Mouse (Mus musculus): ENCODE measurements around the gene Dst. TPM values are rescaled to one million over a fixed set of nuclear protein-coding genes. Genes with fewer than 3 reads are reported as not detected.

Gene Dst
- total and polyA plus RNA-seq, 2 experiments from 2014 or later, result 21.7 to 106 TPM

- Histone ChIP-seq H3K27me3 (ENCODE audit: control insufficient read depth, insufficient read depth, low read length) (no peaks in the 10 kb centered on the region), H3K27ac (ENCODE audit: low read depth) (no peak overlapping the region), H3K9ac (replicated peaks; ENCODE audit: low read depth, low read length) (no peak overlapping the region), H3K4me2 (ENCODE audit: low read depth, low read length) (peak overlapping the region; percentile 97), H3K9me3 (replicated peaks; ENCODE audit: control insufficient read depth, low read length) (no peaks in the 10 kb centered on the region), H3K4me3 (ENCODE audit: low read depth, low read length) (peak overlapping the region; percentile 61; the same call in 1 of the 2 replicates), H3K4me1 (ENCODE audit: control insufficient read depth, insufficient read depth) (peaks cover 11% of the 10 kb centered on the region), H3K36me3 (replicated peaks; ENCODE audit: control insufficient read depth, insufficient read depth, low read length) (peaks cover 26% of the 10 kb centered on the region)
- ATAC-seq (ENCODE audit: insufficient read depth, low read depth) (no peak), DNase-seq (ENCODE audit: low spot score) (no peak)
- TF ChIP-seq EP300 (IDR thresholded peaks at IDR 0.05; ENCODE audit: low read depth) (no peak), CTCF (IDR thresholded peaks at IDR 0.05; ENCODE audit: low read depth) (no peak)
- 92% methylated on average over 6 of the region's 6 CpGs for WGBS
These were observed 330.2 kb downstream of the Dst start for GRCm38 (mm10) chr1:34238231-34238630.

GRCm38 (mm10) chr1:34244678-34245077, 336.7 kb downstream of the Dst start:
- H3K9ac ChIP-seq (replicated peaks; ENCODE audit: low read depth, low read length), result no peak overlapping the region
- TF ChIP-seq CTCF (IDR thresholded peaks at IDR 0.05; ENCODE audit: low read depth) (no peak), EP300 (IDR thresholded peaks at IDR 0.05; ENCODE audit: low read depth) (no peak)
- WGBS, result 51% methylated on average over 10 of the region's 10 CpGs
- no peak overlapping the region for H3K4me2 ChIP-seq (ENCODE audit: low read depth, low read length)
- DNase-seq (ENCODE audit: low spot score), result peak; percentile 59
- peak overlapping the region; percentile 80 for H3K27ac ChIP-seq (ENCODE audit: low read depth)
- peaks cover 12% of the 10 kb centered on the region for H3K4me1 ChIP-seq (ENCODE audit: control insufficient read depth, insufficient read depth)
- no peak overlapping the region for H3K4me3 ChIP-seq (ENCODE audit: low read depth, low read length)
- no peaks in the 10 kb centered on the region for H3K9me3 ChIP-seq (replicated peaks; ENCODE audit: control insufficient read depth, low read length)
- H3K27me3 ChIP-seq (ENCODE audit: control insufficient read depth, insufficient read depth, low read length), result no peaks in the 10 kb centered on the region
- ATAC-seq (ENCODE audit: insufficient read depth, low read depth), result peak; percentile 74
- peaks cover 59% of the 10 kb centered on the region for H3K36me3 ChIP-seq (replicated peaks; ENCODE audit: control insufficient read depth, insufficient read depth, low read length)

GRCm38 (mm10) chr1:34245951-34246641, 338.1 kb downstream of the Dst start:
- H3K36me3 ChIP-seq (replicated peaks; ENCODE audit: control insufficient read depth, insufficient read depth, low read length), result peaks cover 62% of the 10 kb centered on the region
- 75% methylated on average over 15 of the region's 15 CpGs for WGBS
- DNase-seq (ENCODE audit: low spot score), result no peak

GRCm38 (mm10) chr1:34246642-34246987, 338.6 kb downstream of the Dst start:
- WGBS, result 82% methylated on average over 8 of the region's 8 CpGs
- no peaks in the 10 kb centered on the region for H3K9me3 ChIP-seq (replicated peaks; ENCODE audit: control insufficient read depth, low read length)
- H3K27me3 ChIP-seq (ENCODE audit: control insufficient read depth, insufficient read depth, low read length), result no peaks in the 10 kb centered on the region
- H3K4me1 ChIP-seq (ENCODE audit: control insufficient read depth, insufficient read depth), result peaks cover 12% of the 10 kb centered on the region
- peaks cover 62% of the 10 kb centered on the region for H3K36me3 ChIP-seq (replicated peaks; ENCODE audit: control insufficient read depth, insufficient read depth, low read length)
- TF ChIP-seq CTCF (IDR thresholded peaks at IDR 0.05; ENCODE audit: low read depth) (no peak), EP300 (IDR thresholded peaks at IDR 0.05; ENCODE audit: low read depth) (no peak)
- no peak overlapping the region for H3K4me2 ChIP-seq (ENCODE audit: low read depth, low read length)
- H3K27ac ChIP-seq (ENCODE audit: low read depth), result peak overlapping the region; percentile 52
- no peak overlapping the region for H3K4me3 ChIP-seq (ENCODE audit: low read depth, low read length)
- DNase-seq (ENCODE audit: low spot score), result no peak
- H3K9ac ChIP-seq (replicated peaks; ENCODE audit: low read depth, low read length), result no peak overlapping the region
- peak; percentile 52 for ATAC-seq (ENCODE audit: insufficient read depth, low read depth)

More at GRCm38 (mm10) chr1:34245951-34246641, 338.1 kb downstream of the Dst start:
- no peaks in the 10 kb centered on the region for H3K27me3 ChIP-seq (ENCODE audit: control insufficient read depth, insufficient read depth, low read length)
- ATAC-seq (ENCODE audit: insufficient read depth, low read depth), result peak; percentile 42
- no peak overlapping the region for H3K4me2 ChIP-seq (ENCODE audit: low read depth, low read length)
- H3K4me3 ChIP-seq (ENCODE audit: low read depth, low read length), result no peak overlapping the region
- peaks cover 12% of the 10 kb centered on the region for H3K4me1 ChIP-seq (ENCODE audit: control insufficient read depth, insufficient read depth)
- H3K27ac ChIP-seq (ENCODE audit: low read depth), result peak overlapping the region; percentile 52
- H3K9me3 ChIP-seq (replicated peaks; ENCODE audit: control insufficient read depth, low read length), result no peaks in the 10 kb centered on the region
- TF ChIP-seq EP300 (IDR thresholded peaks at IDR 0.05; ENCODE audit: low read depth) (no peak), CTCF (IDR thresholded peaks at IDR 0.05; ENCODE audit: low read depth) (no peak)
- no peak overlapping the region for H3K9ac ChIP-seq (replicated peaks; ENCODE audit: low read depth, low read length)

GRCm38 (mm10) chr1:34251137-34251536, 343.1 kb downstream of the Dst start:
- DNase-seq (ENCODE audit: low spot score) (no peak), ATAC-seq (ENCODE audit: insufficient read depth, low read depth) (peak; percentile 13; the same call in 1 of the 2 replicates)
- Histone ChIP-seq H3K4me2 (ENCODE audit: low read depth, low read length) (no peak overlapping the region), H3K36me3 (replicated peaks; ENCODE audit: control insufficient read depth, insufficient read depth, low read length) (peaks cover 78% of the 10 kb centered on the region), H3K9me3 (replicated peaks; ENCODE audit: control insufficient read depth, low read length) (no peaks in the 10 kb centered on the region), H3K9ac (replicated peaks; ENCODE audit: low read depth, low read length) (no peak overlapping the region), H3K27me3 (ENCODE audit: control insufficient read depth, insufficient read depth, low read length) (no peaks in the 10 kb centered on the region), H3K4me1 (ENCODE audit: control insufficient read depth, insufficient read depth) (peaks cover 4% of the 10 kb centered on the region; the same call in 1 of the 2 replicates), H3K27ac (ENCODE audit: low read depth) (no peak overlapping the region), H3K4me3 (ENCODE audit: low read depth, low read length) (no peak overlapping the region)
- 49% methylated on average over 13 of the region's 13 CpGs for WGBS
- TF ChIP-seq EP300 (IDR thresholded peaks at IDR 0.05; ENCODE audit: low read depth), result no peak
- TF ChIP-seq CTCF (IDR thresholded peaks at IDR 0.05; ENCODE audit: low read depth), result no peak

GRCm38 (mm10) chr1:34252267-34252666, 344.2 kb downstream of the Dst start:
- Histone ChIP-seq H3K4me3 (ENCODE audit: low read depth, low read length) (no peak overlapping the region), H3K9ac (replicated peaks; ENCODE audit: low read depth, low read length) (no peak overlapping the region), H3K4me1 (ENCODE audit: control insufficient read depth, insufficient read depth) (no peaks in the 10 kb centered on the region), H3K9me3 (replicated peaks; ENCODE audit: control insufficient read depth, low read length) (no peaks in the 10 kb centered on the region), H3K27ac (ENCODE audit: low read depth) (no peak overlapping the region), H3K27me3 (ENCODE audit: control insufficient read depth, insufficient read depth, low read length) (no peaks in the 10 kb centered on the region), H3K4me2 (ENCODE audit: low read depth, low read length) (no peak overlapping the region), H3K36me3 (replicated peaks; ENCODE audit: control insufficient read depth, insufficient read depth, low read length) (peaks cover 87% of the 10 kb centered on the region)
- no peak for ATAC-seq (ENCODE audit: insufficient read depth, low read depth)
- DNase-seq (ENCODE audit: low spot score), result no peak
- WGBS, result 92% methylated on average over 8 of the region's 8 CpGs
- TF ChIP-seq CTCF (IDR thresholded peaks at IDR 0.05; ENCODE audit: low read depth), result no peak
- no peak for TF ChIP-seq EP300 (IDR thresholded peaks at IDR 0.05; ENCODE audit: low read depth)

Data from heart, postnatal 0 days (tissue).